Mouse (Mus musculus): ENCODE measurements at regions not wholly inside any gene's neighbourhood (a gene's known extent, or its start where the extent isn't known, plus 50 kb on each side); places are given as distances from the start of the nearest gene placed in this dataset.

- no peak for TF ChIP-seq CTCF (IDR thresholded peaks at IDR 0.05; ENCODE audit: low read depth, low read length)
- no peak for TF ChIP-seq EP300 (IDR thresholded peaks at IDR 0.05; ENCODE audit: insufficient read depth, low read depth, low read length)
- no peak for TF ChIP-seq POLR2A (IDR thresholded peaks at IDR 0.05; ENCODE audit: insufficient read depth, low read length)
Observed at GRCm38 (mm10) chr16:54902911-54903310, 394.9 kb downstream of the Zpld1 start.

Data from ES-Bruce4 (cell line).